Mouse (Mus musculus): Measurements from ENCODE around the gene Cybb.
A peak's percentile ranks its signal among the peaks of the same experiment; 100 is the strongest.
"Not testable (repeated sequence)": the region's sequence is repeated elsewhere in the genome, so short reads cannot be mapped to it uniquely, and the experiment has no call there.

Gene Cybb

DNA sequence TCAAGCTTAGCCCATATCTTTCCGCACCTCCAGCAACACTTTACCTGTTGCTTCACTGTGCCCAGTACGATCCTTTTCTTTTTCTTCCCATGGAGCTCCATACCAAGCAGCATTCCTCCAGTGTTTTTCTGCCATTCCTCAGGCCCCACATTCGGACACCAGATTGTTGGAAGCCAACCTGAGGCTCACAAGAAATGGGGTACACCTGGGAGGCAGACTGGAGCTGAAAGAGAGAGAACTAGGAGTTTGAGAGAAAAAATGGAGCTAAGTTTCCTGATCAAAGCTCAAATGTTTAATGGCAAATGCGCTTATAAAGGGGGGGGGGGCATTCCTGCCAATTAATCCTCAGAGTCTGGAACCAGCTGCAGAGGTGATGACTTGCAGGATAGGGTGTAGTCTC, at the start of gene Cybb:
Cybb (minus strand) TSS at position 101 of the 400 bp plus-strand sequence.
- no peak for DNase-seq (ENCODE audit: low spot score in 2 of 2)

DNA sequence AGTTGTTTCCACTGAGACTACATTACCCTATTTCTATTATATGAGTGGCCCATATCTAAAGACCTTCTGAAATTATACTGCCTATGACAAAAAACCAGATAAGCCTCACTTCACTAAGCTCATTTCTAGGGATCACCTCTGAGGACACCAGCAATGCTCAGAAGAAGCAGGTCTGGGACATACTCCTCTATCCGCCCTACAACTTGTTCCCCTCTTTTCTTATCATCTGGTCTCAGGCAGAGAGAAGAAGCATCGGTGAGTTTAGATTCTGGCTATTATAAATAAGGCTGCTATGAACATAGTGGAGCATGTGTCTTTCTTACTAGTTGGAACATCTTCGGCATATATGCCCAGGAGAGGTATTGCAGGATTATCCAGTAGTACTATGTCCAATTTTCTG, 49.3 kb upstream of the Cybb start:
- no peak for DNase-seq (ENCODE audit: low spot score in 2 of 2)

DNA sequence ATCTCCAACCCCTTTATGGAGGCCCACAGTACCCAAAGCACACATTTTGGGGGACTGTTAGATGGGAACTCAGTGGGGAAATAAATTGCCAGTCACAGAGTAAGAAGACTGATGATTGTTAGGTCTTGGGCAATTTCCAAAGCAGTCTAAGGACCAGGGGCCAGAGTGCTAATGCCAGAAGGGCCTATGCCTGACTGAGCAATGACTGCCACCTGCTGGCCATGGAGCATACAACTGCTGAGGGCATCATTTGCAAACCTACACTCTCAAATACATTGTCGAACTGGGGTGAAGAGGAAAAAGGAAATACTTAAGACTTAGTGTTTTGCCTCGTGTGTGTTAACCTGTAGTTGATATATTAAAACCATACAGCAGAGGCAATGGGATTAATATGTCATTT, 32.4 kb upstream of the Cybb start:
- peak in 1 of 2 experiments; percentile 68 for DNase-seq (ENCODE audit: low spot score in 2 of 2)

DNA sequence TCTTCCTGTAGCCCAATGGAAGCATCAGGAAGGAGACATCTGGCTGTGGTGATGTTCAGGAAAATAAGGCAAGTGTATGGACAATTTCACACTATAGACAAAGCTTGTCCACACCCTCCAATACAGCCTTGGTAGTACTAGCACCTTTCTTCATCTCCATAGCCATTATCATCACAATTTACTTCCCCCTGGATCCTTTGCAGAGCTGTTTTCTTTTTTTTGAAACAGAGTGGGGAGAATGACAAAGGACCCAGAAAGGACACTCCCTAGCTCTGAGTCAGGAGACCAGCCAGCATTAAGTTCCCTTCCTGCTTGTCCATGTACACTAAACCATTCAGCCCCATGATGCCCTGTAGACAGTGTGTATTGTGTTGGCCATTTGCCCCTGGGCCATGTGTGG, 30.0 kb upstream of the Cybb start:
- DNase-seq (ENCODE audit: low spot score in 2 of 2): not testable (repeated sequence)

DNA sequence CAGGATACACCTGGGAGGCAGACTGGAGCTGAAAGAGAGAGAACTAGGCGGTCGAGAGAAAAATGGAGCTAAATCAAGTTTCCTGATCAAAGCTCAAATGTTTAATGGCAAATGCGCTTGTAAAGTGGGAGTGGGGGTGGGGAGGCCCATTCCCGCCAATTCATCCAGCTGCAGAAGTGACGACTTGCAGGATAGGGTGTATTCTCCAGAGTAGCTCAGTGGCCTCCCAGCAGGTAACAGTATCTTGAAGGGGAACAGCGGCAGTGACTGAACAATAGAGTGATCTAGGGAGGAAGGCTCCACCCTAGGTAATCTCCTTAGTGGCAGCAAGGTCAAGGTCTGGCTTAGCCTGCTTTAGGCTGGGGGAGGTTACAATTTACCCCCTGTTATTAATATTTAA, 12.5 kb downstream of the Cybb start:
- DNase-seq (ENCODE audit: low spot score in 2 of 2): not testable (repeated sequence)

DNA sequence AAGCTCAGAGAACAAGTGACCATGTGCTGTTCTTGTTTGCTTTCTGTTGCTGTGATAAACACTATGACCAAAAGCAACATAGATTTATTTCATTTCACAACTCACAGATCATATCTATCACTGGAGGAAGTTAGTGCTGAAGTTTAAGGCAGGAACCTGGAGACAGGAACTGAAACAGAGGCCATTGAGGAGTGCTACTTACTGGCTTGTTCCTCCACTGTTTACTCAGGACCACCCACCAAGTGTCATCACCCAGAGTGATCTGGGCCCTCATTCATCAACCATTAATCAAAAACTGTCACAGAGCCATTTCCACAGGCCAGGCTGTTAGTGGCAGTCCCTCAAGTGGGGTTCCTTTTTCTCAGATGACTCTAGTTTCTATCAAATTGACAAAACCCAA, 13.1 kb downstream of the Cybb start:
- DNase-seq (ENCODE audit: low spot score in 2 of 2): no peak

DNA sequence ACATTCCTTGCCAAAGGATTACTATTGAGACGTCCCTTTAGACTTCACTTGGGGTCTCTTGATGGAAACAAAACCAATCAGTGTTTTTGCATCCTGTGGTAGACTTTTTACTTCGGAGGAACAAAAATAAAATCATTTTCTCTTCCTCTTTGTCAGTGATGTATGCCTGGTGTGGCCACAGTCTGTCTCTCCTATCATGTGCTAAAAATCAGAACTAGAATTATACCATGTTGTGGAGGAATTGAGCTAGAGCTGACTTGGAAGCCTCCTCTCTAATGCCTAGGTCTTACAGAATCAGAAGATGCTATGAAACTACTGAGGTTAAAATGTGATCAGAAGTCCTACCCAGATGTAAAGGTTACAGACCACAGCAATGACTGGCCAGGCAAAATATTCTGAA, 13.8 kb downstream of the Cybb start:
- no peak for DNase-seq (ENCODE audit: low spot score in 2 of 2)

DNA sequence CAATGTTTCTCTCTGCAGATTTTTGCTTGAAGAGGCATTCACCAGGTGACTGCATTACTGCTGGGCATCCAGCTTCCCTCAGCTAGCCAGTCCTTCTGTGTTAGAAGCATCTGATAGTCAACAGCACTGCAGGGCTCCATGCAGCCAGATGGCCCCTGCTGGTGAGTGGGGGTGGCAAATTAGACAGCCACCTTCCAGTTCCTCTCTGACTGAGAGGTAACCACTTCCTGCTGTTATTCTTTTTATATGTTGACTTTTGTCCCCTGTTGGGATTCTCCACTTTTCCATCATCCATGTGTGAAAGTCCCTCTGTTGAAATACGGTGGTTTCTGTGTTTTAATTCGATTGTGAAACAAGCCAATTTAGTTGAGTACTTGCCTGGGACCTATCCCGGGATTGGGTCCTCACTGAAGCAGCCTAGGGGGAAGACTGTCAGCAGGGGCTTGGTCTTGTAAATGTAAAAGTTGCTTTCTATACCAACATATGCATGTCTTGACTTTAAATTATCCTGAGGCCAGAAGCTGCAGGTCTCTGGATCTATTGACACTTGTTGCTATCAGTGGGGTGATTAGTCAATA, 16.7 kb downstream of the Cybb start:
- peak in 1 of 2 experiments; percentile 46 for DNase-seq (ENCODE audit: low spot score in 2 of 2)

DNA sequence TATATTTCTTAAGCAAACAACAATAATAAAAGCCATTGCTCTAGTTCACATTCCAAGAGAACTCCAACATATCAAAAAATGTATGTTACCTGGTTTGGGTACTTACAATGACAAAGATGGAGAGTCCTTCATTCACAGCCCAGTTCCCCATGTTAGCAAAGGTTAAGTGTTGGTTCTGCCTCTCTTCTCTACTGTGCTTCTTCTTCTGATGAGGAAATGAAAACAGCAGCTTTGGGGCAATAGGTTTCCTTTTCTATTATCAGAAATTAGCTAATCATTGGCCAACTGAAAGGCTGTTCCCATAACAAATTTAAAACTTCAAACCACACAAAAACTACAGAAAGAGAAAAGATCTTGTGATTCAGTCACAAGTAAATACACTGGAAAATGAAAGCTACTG, 18.5 kb downstream of the Cybb start:
- no peak for DNase-seq (ENCODE audit: low spot score in 2 of 2)

DNA sequence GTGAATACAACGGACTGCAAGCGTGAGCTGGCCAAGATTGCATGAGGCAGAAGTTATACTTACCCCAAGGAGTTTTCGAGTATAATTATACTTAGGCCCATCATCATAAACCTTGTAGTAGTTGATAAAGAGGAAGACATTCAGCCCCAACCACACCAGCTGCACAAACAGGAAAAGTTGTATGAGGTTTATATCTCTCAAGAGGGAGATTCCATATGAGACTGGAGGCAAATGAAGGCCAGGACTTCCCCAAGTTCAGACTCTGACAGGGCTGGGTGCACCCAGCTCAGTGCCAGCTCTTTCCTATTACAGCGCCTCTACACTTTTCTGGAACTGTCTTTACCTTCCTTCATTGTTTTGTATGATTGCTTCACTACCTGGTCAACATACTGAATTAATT, 20.6 kb downstream of the Cybb start:
- no peak for DNase-seq (ENCODE audit: low spot score in 2 of 2)

DNA sequence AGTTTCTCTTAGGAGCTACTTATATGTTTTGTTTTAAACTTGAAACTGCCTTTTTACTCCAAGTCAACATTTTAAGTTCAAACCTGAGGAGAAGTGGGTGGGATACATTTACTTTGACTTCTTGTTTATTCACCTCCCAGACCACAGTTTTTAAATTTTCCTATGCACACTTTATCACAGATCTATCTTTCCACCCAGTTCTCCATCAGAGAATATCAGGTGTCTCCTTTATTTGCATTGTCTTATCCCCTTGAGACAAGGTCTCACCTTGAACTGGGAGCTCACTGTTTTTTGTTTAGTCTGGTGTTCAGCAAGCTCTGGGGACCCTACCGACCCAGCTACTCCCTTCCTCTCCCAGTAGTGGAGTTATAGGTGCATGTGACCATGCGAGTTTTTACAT, 21.7 kb downstream of the Cybb start:
- DNase-seq (ENCODE audit: low spot score in 2 of 2): no peak

DNA sequence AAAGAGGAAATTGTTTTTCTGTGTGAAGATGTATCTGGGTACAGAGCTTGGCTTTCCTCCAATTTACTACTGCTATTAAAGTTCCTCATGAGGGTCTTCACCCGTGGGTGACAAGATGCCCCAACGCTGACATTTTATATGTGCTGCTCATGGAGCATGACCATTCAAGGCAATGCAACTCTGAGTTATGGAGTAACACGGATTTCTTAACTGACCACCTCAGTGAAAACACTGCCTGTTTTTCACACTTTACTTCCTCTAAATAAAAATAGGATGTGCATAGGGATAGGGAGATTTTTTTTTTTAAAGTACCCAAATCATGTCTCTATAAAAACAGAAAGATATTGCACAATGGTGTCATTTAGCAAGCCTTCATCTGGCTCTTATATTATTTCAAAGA, 24.9 kb downstream of the Cybb start:
- no peak for DNase-seq (ENCODE audit: low spot score in 2 of 2)

DNA sequence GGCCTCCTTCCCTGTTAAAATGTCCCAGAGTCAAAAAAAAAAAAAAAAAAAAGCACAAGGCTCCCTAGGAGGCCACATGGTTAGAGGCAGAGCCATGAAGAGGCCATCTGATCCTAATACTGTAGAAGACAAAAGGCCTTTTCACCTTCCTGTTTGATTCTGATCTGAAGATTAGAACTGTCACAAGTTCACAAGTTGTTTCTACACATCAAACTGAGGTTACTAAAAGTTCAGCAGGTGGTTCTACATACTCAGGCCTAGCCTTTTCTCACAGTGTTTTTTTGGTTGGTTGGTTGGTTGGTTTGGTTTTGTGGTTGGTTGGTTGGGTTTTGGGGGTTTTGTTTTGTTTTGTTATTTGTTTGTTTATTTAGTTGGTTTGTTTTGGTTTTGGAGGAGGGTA, 26.2 kb downstream of the Cybb start:
- no peak for DNase-seq (ENCODE audit: low spot score in 2 of 2)

DNA sequence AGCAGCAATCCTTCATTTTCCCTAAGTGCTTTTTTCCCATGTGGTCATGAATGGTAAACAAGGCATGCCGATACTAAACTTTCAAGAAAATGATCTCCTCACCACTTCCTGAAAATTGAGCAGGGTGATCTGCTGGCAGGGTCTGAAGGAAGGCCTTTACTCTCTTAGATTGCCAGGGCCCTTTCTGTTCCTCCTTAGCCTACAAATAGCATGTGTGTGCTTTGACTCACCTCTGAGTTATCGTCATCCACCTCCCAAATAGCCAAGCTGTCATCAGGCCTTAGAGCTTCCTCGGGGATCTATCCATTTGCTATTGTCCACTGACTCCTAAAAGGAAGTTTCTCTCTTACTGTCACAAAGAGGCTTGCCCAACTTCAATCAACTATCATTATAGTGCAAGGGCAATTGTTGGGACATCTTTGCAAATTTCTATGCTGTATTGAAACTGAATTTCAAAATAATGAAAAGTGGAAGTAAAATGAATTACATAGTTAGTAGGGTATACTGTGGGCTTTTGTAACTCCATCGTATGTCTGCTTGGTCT, 27.1 kb downstream of the Cybb start:
- no peak for DNase-seq (ENCODE audit: low spot score in 2 of 2)

DNA sequence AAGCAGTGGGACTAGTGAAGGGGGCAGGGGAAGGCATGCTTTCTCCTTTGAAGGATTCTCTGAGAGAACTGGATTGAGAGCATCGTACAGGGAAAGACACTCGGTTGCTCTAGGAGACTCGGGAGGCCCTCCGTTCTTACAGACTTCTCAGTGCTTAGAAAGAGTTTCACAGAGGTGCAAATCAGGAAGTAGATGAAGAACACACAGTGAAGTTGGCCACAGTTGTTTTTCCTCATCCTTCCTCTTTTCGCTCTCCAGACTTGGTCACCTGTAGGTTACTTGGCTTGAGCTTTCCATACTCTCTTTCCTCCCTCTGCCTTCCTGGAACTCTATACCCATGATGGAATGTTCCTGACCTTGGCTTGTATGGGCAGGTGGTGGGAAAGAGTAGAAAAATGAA, 35.2 kb downstream of the Cybb start:
- no peak for DNase-seq (ENCODE audit: low spot score in 2 of 2)

DNA sequence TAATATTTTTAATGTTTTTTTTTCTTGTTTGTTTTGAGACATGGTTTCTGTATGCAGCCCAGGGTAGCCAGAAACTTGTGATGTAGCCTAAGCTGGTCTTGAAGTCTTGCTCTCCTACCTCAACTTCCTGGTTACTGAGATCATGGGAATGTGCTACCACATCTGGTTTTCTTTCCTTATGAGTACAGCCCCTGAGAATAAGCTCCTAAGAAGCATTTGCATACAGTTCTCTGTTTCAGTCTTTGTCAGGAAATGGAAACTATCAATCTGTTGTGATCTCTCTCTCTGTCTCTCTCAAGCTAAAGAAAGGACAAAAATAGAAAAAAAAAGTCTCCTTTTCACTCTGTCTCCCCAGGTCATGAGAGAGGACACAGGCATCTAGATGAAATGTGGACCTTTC, 40.3 kb downstream of the Cybb start:
- DNase-seq (ENCODE audit: low spot score in 2 of 2): no peak

DNA sequence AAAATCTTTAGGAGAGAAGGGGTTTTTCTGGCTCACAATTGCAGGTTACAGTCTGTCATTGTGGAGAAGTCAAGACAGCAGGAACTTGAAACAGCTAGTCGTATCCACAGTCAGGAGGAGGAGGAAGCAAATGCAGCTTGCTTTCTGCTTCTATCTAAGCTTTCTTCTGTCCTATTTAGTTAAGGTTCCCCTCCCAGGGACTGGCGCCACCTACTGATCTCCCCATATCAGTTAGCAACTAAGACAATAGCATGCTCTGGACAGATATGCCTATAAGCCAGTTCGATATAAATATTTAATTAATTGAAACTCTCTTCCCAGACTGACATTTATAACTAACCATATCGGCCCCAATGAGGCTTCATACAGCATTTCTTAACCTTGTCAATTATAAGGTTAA, 46.5 kb downstream of the Cybb start:
- no peak for DNase-seq (ENCODE audit: low spot score in 2 of 2)

DNA sequence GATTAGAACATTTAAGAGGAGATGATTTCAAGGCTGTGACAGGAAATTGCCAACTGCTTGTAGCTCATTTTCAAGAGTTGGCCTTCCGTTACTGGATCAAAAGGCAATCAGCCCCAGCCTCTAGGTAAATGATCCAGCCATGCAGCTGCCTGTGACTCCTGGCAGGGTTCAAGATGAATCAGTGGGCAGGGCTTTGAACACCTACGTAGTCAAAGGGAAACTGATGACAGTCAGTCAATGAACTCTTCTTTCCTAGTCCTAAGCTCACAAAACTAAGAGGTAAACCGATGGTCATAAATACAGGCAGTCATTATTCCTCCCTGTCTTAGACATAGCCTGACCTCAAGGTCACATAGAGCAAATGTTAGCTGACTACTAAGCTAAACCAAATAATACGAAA, 47.0 kb downstream of the Cybb start:
- DNase-seq (ENCODE audit: low spot score in 2 of 2): no peak

DNA sequence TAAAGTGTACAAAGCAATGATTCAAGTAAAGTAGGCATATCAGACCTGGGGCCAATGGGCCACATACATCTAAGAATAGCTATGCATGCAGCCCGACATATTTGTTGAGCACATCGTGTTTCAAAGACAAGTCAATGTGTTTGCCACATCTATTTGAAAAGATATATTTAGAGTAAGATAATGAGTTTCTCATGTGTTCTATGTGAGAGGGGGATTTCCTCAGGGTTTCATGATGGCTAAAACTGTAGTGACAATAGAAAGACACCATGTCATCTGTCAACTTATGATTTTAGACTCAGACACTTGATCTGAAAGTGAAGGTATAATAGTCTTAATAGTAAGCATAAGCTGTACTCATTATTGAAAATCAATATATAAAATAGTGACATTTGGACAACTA, 48.3 kb downstream of the Cybb start:
- no peak for DNase-seq (ENCODE audit: low spot score in 2 of 2)

DNA sequence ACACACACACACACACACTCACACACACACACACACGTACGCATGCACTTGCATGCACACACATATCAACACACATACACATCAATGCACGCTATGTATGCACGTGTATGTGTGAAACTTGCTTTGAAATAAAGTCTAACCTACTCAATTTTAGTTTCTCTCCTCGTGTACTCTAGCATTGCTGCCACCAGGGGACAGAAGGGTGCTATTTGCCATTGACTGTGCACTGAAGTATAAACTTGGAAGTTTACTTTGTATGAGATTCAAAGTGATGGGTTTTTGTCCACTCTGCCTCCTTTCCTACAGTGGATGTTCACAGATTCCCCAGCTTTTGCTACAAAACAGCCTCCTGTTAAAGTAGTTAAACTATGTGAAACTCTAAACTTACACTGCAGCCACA, 73.7 kb downstream of the Cybb start:
- DNase-seq (ENCODE audit: low spot score in 2 of 2): no peak
